Mouse (Mus musculus): ENCODE results near the gene Nt5m. TPM values are rescaled to one million over a fixed set of nuclear protein-coding genes. Genes with fewer than 3 reads are reported as not detected.

Gene Nt5m
- polyA plus RNA-seq, 1 experiment from 2014 or later: 43.0 TPM

DNA sequence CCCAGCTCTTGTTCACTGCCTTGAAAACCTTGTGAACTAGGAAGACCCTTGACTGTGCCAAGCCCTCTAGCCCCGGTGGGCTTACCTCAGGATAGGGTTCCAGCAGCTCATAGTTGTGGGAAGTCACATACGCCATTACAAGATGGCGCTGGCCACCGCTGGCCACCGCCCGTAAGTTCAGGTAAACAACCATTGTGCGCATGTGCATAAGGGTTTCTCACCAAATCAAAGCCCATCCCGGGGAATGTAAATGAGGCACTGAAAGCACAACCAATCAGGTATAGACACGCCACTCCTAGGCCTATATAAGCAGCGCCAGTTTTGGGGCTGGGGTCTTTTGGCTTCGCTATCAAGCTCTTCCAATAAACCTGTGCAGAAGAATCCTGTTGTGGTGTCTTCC, 7.1 kb downstream of the Nt5m start:
- Histone ChIP-seq H3K9ac (no peak overlapping the region), H3K4me3 (no peak overlapping the region), H3K4me2 (replicated peaks) (no peak overlapping the region), H3K27ac (no peak overlapping the region), H3K27me3 (no peaks in the 10 kb centered on the region), H3K9me3 (no peaks in the 10 kb centered on the region), H3K4me1 (peaks cover 17% of the 10 kb centered on the region; the same call in 1 of the 2 replicates), H3K36me3 (no peaks in the 10 kb centered on the region)
- 92% methylated on average over 11 of the region's 11 CpGs for WGBS
- ATAC-seq (ENCODE audit: insufficient number of reproducible peaks, insufficient read depth, low FRiP score, low TSS enrichment): no peak

DNA sequence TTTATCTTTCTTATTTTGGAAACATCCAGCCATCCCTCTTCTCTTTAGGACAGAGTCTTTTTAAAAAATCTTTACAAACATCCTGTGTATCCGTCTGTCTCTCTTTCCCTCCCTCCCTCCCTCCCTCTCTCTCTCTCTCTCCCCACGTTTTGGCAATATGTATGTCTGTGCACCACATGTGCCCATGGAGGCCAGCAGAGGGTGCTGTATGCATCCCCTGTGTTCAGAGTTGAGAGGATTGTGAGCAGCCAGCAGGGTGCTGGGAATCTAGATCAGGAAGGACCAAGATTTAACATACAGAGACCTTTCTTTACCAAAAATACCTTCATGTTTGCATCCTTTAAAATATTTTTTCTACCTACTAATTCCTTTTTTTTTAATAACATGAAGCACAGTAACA, 7.9 kb downstream of the Nt5m start:
- Histone ChIP-seq H3K9me3 (no peaks in the 10 kb centered on the region), H3K4me2 (replicated peaks) (peak overlapping the region; percentile 70; the same call in 1 of the 2 replicates), H3K27ac (no peak overlapping the region), H3K4me1 (peaks cover 17% of the 10 kb centered on the region; the same call in 1 of the 2 replicates), H3K36me3 (no peaks in the 10 kb centered on the region), H3K9ac (no peak overlapping the region), H3K27me3 (no peaks in the 10 kb centered on the region), H3K4me3 (no peak overlapping the region)
- 12% methylated on average over 2 of the region's 2 CpGs for WGBS
- ATAC-seq (ENCODE audit: insufficient number of reproducible peaks, insufficient read depth, low FRiP score, low TSS enrichment): no peak

DNA sequence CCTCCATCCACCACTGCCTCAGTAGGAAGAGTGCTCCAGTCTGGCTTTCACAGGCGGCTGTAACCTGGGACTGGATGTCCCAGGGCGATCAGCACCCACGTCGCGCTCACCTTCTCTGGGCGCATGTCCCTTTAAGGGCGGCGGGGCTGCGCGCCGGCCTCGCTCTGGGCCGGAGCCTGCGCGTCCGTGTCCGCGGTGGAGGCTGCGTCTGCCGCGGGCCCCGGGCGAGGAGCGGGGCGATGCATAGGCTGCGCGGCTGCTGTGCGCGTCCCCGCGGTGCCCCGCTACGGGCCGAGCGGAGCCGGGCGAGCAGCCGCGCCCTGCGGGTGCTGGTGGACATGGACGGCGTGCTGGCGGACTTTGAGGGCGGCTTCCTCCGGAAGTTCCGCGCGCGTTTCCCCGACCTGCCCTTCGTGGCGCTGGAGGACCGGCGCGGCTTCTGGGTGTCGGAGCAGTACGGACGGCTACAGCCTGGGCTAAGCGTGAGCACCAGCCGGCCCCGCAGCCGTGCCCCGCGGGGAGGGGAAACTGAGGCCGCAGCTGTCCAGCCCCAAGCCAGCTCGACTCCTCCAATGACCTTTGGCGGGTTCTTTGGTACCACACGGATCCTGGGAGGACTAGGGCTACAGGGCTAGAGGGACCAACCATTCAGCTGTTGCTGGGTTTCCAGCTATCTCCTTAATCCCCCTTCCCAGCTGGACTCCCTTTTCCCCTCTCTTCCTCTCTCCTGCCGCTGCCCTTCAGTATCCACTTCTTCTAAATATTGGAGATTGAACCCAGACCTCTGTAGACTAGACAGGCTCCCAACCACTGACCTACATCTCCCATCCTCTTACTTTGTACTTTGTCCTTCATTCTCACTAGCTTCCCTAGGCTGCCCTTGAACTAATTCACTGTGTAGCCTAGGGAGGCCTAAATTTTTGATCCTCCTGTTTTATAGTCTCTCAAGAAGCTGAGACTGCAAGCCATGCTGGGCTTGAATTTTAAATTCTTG, 8.9 kb downstream of the Nt5m start:
- under 1% methylated on average over 69 of the region's 69 CpGs for WGBS

DNA sequence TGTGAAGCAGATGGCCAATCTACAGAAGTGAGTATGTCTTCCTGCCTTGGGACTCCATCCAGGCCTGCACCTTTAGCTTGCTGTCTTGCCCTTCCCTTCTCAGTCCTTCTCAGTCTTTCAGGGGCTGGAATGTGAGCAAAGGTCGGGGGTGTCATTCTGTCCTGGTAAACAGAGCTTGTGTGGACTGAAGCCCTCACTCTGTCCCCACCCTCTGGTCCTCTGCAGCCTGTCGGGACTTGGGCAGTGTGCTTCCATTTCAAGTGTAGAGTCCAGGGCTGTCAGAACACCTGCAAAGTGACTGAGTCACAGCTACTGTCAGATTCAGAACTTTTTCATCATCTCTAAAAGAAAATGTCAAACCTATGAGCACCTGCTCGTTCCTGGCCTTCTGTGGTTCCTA, 13.6 kb downstream of the Nt5m start:
- WGBS: 72% methylated on average over 3 of the region's 3 CpGs
- H3K27ac ChIP-seq: no peak overlapping the region
- H3K9me3 ChIP-seq: no peaks in the 10 kb centered on the region

More for the DNA sequence above, 8.9 kb downstream of the Nt5m start:
- peak overlapping the region; percentile 70 for H3K4me2 ChIP-seq (replicated peaks)
- peaks cover 14% of the 10 kb centered on the region; the same call in 1 of the 2 replicates for H3K4me1 ChIP-seq
- peak overlapping the region; percentile 74 for H3K4me3 ChIP-seq
- H3K27ac ChIP-seq: peak overlapping the region; percentile 87
- ATAC-seq (ENCODE audit: insufficient number of reproducible peaks, insufficient read depth, low FRiP score, low TSS enrichment): peak; percentile 80
- peak overlapping the region; percentile 86 for H3K9ac ChIP-seq
- H3K36me3 ChIP-seq: no peaks in the 10 kb centered on the region
- no peaks in the 10 kb centered on the region for H3K27me3 ChIP-seq
- H3K9me3 ChIP-seq: no peaks in the 10 kb centered on the region

DNA sequence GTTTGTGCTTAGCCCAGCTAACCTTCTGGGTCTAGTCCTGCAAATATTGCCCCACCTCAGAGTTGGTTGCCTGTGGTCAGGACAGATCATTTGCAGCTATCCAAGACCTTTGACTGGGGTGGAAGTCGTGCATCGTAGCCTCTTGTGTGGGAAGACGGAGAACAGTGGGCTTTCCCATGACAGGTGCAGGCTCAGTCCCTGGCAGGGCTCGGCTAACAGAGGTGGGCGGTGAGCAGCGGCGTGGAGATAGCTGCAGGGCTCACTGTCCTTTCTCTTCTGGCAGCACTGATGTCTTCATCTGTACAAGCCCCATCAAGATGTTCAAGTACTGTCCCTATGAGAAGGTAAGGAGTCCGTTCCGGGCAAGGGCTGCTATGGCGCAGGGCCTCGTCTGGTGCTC, 21.2 kb downstream of the Nt5m start:
- H3K36me3 ChIP-seq: no peaks in the 10 kb centered on the region
- H3K27me3 ChIP-seq: no peaks in the 10 kb centered on the region
- WGBS: 85% methylated on average over 11 of the region's 11 CpGs
- ATAC-seq (ENCODE audit: insufficient number of reproducible peaks, insufficient read depth, low FRiP score, low TSS enrichment): no peak
- H3K4me3 ChIP-seq: no peak overlapping the region
- no peaks in the 10 kb centered on the region for H3K4me1 ChIP-seq
- H3K27ac ChIP-seq: no peak overlapping the region
- H3K9ac ChIP-seq: no peak overlapping the region
- no peak overlapping the region for H3K4me2 ChIP-seq (replicated peaks)
- no peaks in the 10 kb centered on the region for H3K9me3 ChIP-seq

More for the DNA sequence above, 13.6 kb downstream of the Nt5m start:
- Histone ChIP-seq H3K9ac (no peak overlapping the region), H3K4me2 (replicated peaks) (no peak overlapping the region), H3K36me3 (0 out of 2 replicates have a peak, but pooled peaks cover 5% of the 10 kb centered on the region), H3K4me1 (peaks cover 9% of the 10 kb centered on the region; the same call in 1 of the 2 replicates), H3K27me3 (no peaks in the 10 kb centered on the region), H3K4me3 (no peak overlapping the region)
- ATAC-seq (ENCODE audit: insufficient number of reproducible peaks, insufficient read depth, low FRiP score, low TSS enrichment): no peak

DNA sequence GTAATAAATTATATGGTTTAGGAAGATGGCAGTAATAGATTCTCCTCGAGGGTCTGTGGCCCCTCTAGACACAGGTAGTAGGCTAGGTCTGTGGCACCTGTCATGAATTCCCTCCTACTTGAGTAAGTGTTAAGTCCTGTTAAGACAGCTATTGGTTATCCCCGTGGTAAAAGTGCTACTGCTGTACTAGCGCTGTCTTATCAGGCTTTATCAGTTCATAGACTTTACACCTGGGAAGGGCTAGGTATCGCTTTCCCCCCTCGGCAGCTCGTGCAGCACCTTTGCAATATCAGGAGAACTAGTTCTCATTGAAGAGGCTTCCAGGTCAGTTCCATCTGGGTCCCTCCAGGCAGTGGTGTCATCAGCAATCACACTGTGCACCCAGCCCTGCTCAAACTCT, 25.1 kb downstream of the Nt5m start:
- Histone ChIP-seq H3K4me1 (no peaks in the 10 kb centered on the region), H3K9ac (no peak overlapping the region), H3K4me2 (replicated peaks) (no peak overlapping the region), H3K36me3 (no peaks in the 10 kb centered on the region), H3K27me3 (no peaks in the 10 kb centered on the region), H3K27ac (no peak overlapping the region), H3K4me3 (no peak overlapping the region), H3K9me3 (no peaks in the 10 kb centered on the region)
- ATAC-seq (ENCODE audit: insufficient number of reproducible peaks, insufficient read depth, low FRiP score, low TSS enrichment): no peak
- 89% methylated on average over 6 of the region's 6 CpGs for WGBS

DNA sequence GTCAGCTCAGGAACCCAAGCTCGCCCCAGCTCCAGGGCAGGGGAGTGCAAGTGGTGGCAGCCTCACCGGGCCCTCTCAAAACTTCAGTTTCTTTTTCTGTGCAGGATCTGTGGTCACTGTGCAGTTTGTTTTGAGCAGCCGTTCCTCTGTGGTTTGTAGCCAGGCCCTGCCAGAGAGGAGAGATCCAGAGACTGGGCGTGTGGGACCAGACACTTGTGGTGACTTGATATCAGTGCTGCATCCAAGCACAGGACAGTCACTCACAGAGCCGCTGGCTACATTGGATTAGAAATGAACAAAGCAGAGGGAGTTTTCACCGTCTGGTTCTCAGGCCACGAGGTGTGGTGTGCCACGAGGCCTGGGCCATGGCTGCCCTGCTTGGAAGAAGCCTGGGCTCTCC, 32.9 kb downstream of the Nt5m start:
- Histone ChIP-seq H3K9me3 (no peaks in the 10 kb centered on the region), H3K36me3 (peaks cover 27% of the 10 kb centered on the region), H3K4me3 (no peak overlapping the region), H3K4me2 (replicated peaks) (no peak overlapping the region), H3K27ac (no peak overlapping the region), H3K9ac (no peak overlapping the region), H3K27me3 (no peaks in the 10 kb centered on the region), H3K4me1 (no peaks in the 10 kb centered on the region)
- ATAC-seq (ENCODE audit: insufficient number of reproducible peaks, insufficient read depth, low FRiP score, low TSS enrichment): no peak
- WGBS: 83% methylated on average over 8 of the region's 8 CpGs

DNA sequence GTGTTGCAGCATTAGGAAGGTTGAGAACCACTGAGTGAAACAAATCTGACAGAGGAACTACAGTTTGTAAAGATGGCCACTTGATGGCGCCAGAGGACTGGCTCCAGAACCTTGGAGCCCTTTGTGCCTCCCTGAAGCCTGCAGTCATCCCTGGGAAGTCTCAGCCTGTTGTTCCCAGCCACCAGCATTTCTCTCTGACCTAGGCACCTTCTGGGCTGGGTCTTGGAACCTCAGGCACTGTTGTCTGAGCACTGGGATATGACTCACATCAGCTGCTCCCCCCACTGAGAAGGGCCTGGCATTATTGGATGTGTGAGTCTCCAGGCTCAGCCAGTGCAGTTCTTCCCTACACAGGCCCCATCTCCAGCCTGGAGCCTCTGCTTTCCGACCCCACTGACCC, 40.8 kb downstream of the Nt5m start:
- Histone ChIP-seq H3K27ac (no peak overlapping the region), H3K36me3 (peaks cover 24% of the 10 kb centered on the region), H3K27me3 (no peaks in the 10 kb centered on the region), H3K4me2 (replicated peaks) (no peak overlapping the region), H3K4me1 (no peaks in the 10 kb centered on the region), H3K4me3 (no peak overlapping the region), H3K9ac (no peak overlapping the region), H3K9me3 (no peaks in the 10 kb centered on the region)
- 23% methylated on average over 2 of the region's 2 CpGs for WGBS
- ATAC-seq (ENCODE audit: insufficient number of reproducible peaks, insufficient read depth, low FRiP score, low TSS enrichment): peak; percentile 78; the same call in 1 of the 2 replicates

DNA sequence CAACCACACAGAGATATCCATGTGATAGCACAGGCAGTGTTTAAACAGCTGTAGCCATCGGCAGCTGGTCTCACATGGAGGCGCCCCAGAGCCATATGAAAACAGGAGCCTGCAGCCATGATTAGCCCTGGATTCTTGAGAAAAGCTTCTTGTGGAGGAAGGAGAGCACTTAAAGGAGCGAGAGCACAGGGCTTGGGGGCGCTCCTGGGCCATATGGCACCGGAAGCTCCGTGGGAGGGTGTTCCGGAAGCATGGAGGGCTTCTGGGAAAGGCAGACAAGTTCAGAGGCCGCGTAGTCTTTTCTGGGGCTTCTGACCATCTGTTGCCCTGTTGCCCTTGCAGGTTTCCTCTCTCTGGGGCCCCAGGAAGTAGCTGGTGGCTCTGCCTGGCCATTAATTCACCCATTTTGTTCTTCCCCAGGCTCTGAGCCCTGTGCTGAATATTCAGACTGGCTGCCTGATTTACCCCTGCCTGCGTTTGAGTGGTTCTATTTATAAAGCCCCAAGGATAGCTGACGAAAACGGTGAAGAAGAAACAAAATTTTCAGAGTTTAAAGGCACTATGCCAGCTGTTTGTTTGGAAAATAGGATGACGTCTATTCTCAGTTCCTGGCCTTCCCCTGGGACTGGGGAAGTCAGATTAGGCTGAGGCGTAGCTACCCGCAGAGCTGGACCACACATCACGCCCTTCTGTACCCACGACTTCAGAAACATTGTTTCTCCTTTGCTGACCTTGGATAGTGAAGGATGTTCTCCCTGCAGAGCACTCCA, 46.2 kb downstream of the Nt5m start:
- no peak for ATAC-seq (ENCODE audit: insufficient number of reproducible peaks, insufficient read depth, low FRiP score, low TSS enrichment)
- no peak overlapping the region for H3K9ac ChIP-seq
- H3K4me2 ChIP-seq (replicated peaks): no peak overlapping the region
- H3K4me3 ChIP-seq: no peak overlapping the region
- H3K4me1 ChIP-seq: no peaks in the 10 kb centered on the region
- H3K36me3 ChIP-seq: no peaks in the 10 kb centered on the region
- no peaks in the 10 kb centered on the region for H3K9me3 ChIP-seq
- WGBS: 59% methylated on average over 17 of the region's 17 CpGs
- no peak overlapping the region; the same call in 1 of the 2 replicates for H3K27ac ChIP-seq
- no peaks in the 10 kb centered on the region for H3K27me3 ChIP-seq

DNA sequence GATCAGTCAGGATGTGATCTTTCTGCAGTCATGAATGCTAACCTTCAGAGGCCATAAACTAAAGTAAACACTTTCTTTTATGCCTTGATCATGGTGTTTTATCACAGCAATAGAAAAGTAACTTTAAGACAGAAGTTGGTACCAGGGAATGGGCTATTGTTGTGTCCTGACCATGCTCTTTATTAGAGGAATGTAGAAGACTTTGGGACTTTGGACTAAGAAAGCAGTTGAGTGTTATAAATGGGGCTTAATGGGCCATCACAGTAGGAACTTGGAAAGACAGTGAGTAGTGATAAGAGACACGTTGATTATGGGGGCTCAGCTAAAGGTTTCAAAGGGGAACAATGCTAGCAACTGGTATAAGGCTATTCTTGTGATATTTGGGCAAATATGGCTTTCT, 47.7 kb downstream of the Nt5m start:
- no peaks in the 10 kb centered on the region for H3K9me3 ChIP-seq
- H3K36me3 ChIP-seq: no peaks in the 10 kb centered on the region
- no peak overlapping the region for H3K27ac ChIP-seq
- H3K27me3 ChIP-seq: no peaks in the 10 kb centered on the region
- no peaks in the 10 kb centered on the region for H3K4me1 ChIP-seq
- no peak overlapping the region for H3K4me3 ChIP-seq
- no peak for ATAC-seq (ENCODE audit: insufficient number of reproducible peaks, insufficient read depth, low FRiP score, low TSS enrichment)
- no peak overlapping the region for H3K9ac ChIP-seq
- 87% methylated on average over 1 of the region's 1 CpGs for WGBS
- H3K4me2 ChIP-seq (replicated peaks): no peak overlapping the region

DNA sequence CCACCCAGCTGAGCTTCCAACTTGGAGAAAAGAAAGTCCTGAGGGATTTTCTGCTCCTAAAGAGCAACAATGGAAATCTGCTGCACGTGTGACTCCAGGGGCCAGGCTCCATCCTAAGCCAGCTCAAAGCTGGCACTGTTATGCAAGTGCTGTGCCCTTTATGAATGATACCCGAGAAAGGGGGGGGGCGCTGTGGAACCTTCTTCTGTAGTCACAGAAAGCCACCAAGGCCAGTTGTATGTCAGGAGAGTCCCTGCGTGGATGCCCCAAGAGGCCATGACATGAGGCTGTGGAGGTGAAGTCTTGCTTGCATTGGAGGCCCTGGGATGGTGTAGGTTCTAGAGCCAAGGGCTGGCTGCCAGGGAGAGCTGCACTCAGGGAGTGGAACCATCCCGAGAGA, 48.9 kb downstream of the Nt5m start:
- 74% methylated on average over 5 of the region's 5 CpGs for WGBS
- H3K4me2 ChIP-seq (replicated peaks): no peak overlapping the region
- H3K36me3 ChIP-seq: no peaks in the 10 kb centered on the region

More for the DNA sequence above, 48.9 kb downstream of the Nt5m start:
- Histone ChIP-seq H3K27ac (no peak overlapping the region), H3K4me1 (no peaks in the 10 kb centered on the region), H3K27me3 (no peaks in the 10 kb centered on the region), H3K4me3 (no peak overlapping the region), H3K9me3 (no peaks in the 10 kb centered on the region), H3K9ac (no peak overlapping the region)
- no peak for ATAC-seq (ENCODE audit: insufficient number of reproducible peaks, insufficient read depth, low FRiP score, low TSS enrichment)
